Mouse (Mus musculus) midbrain, embryonic 11.5 days (tissue): ENCODE data around the gene Adgrb2. TPM values are rescaled to one million over a fixed set of nuclear protein-coding genes. Genes with fewer than 3 reads are reported as not detected.

Source experiments
- ATAC-seq: fragments of 200-750 bp; cut with Nextera tagmentation; 2 replicates; pipeline ENCODE4 v1.8.0; 2017; ENCODE audit warnings: moderate TSS enrichment, moderate library complexity; ENCODE audit not compliant: low FRiP score
- DNase-seq: peaks from one replicate; pipeline ENCODE4 v3.0.0; 2015; ENCODE audit warnings: low spot score; ENCODE audit errors: missing footprints
- H3K27ac ChIP-seq: fragments of 300-500 bp; sonication (generic); 2 replicates; pipeline ENCODE4 v1.5.1; 2014; ENCODE audit warnings: low read depth, low read length
- H3K27me3 ChIP-seq: fragments of 300-500 bp; sonication (generic); 2 replicates; pipeline ENCODE4 v1.6.1; 2014; ENCODE audit warnings: mild to moderate bottlenecking, low read length, moderate library complexity, mixed read lengths; ENCODE audit not compliant: control insufficient read depth, insufficient read depth
- H3K36me3 ChIP-seq: fragments of 300-500 bp; sonication (generic); 2 replicates; pipeline ENCODE4 v1.6.1; 2014; ENCODE audit warnings: mild to moderate bottlenecking, low read length, moderate library complexity, mixed read lengths; ENCODE audit not compliant: control insufficient read depth, insufficient read depth
- H3K4me1 ChIP-seq: fragments of 300-500 bp; sonication (generic); 2 replicates; pipeline ENCODE4 v1.6.1; 2014; ENCODE audit warnings: low read length; ENCODE audit not compliant: control insufficient read depth, insufficient read depth
- H3K4me2 ChIP-seq: fragments of 300-500 bp; sonication (generic); 2 replicates; pipeline ENCODE4 v1.6.1; 2014; ENCODE audit warnings: mild to moderate bottlenecking, moderate library complexity
- H3K4me3 ChIP-seq: fragments of 300-500 bp; sonication (generic); 2 replicates; pipeline ENCODE4 v1.5.1; 2014; ENCODE audit warnings: low read depth, low read length
- H3K9ac ChIP-seq: fragments of 300-500 bp; sonication (generic); 2 replicates; pipeline ENCODE4 v1.6.1; 2014; ENCODE audit warnings: low read length
- H3K9me3 ChIP-seq: fragments of 300-500 bp; sonication (generic); 2 replicates; pipeline ENCODE4 v1.6.1; 2016; ENCODE audit warnings: low read length; ENCODE audit not compliant: control insufficient read depth
- WGBS: fragments of 180-500 bp; shearing (Covaris S2); extraction: QIAGEN DNeasy Blood & Tissue Kit; methylation state at CpG from one replicate; pipeline ENCODE4 v1.1.7; 2014; 5-methylcytosine and 5-hydroxymethylcytosine counted together
- polyA plus RNA-seq: library from polyadenylated mRNA; unstranded; fragments of >200 nt; fragmentation: Nextera tagmentation; extraction: Ambion mirVana; gene quantifications from 2 replicates; pipeline ENCODE4 v1.2.1, GENCODE M21; 2014

The Adgrb2 gene
- polyA plus RNA-seq, 1 experiment from 2014 or later, result 3.0 TPM

GRCm38 (mm10) chr4:129994728-129995127, 10.1 kb downstream of the Adgrb2 start:
- 81% methylated on average over 5 of the region's 5 CpGs for WGBS
- peaks cover 3% of the 10 kb centered on the region; the same call in 1 of the 2 replicates for H3K4me1 ChIP-seq
- DNase-seq, result no peak
- H3K9me3 ChIP-seq, result no peaks in the 10 kb centered on the region
- no peak overlapping the region for H3K4me2 ChIP-seq
- no peaks in the 10 kb centered on the region for H3K27me3 ChIP-seq
- no peak overlapping the region for H3K4me3 ChIP-seq
- no peaks in the 10 kb centered on the region for H3K36me3 ChIP-seq
- H3K9ac ChIP-seq, result no peak overlapping the region
- no peak overlapping the region for H3K27ac ChIP-seq
- no peak for ATAC-seq

- no peak overlapping the region for H3K27ac ChIP-seq
- H3K4me2 ChIP-seq, result no peak overlapping the region
- H3K4me1 ChIP-seq, result no peaks in the 10 kb centered on the region
- H3K9me3 ChIP-seq, result no peaks in the 10 kb centered on the region
- H3K27me3 ChIP-seq, result no peaks in the 10 kb centered on the region
- no peaks in the 10 kb centered on the region for H3K36me3 ChIP-seq
- ATAC-seq (no peak), DNase-seq (no peak)
- no peak overlapping the region for H3K9ac ChIP-seq
- H3K4me3 ChIP-seq, result no peak overlapping the region
- 90% methylated on average over 8 of the region's 8 CpGs for WGBS
These were observed 10.6 kb downstream of the Adgrb2 start for GRCm38 (mm10) chr4:129995255-129995654.

GRCm38 (mm10) chr4:129996015-129996414, 11.3 kb downstream of the Adgrb2 start:
- no peaks in the 10 kb centered on the region for H3K9me3 ChIP-seq
- DNase-seq (no peak), ATAC-seq (no peak)
- no peaks in the 10 kb centered on the region for H3K27me3 ChIP-seq
- no peak overlapping the region for H3K27ac ChIP-seq
- no peak overlapping the region for H3K9ac ChIP-seq
- H3K4me1 ChIP-seq, result no peaks in the 10 kb centered on the region
- 74% methylated on average over 4 of the region's 4 CpGs for WGBS
- no peaks in the 10 kb centered on the region for H3K36me3 ChIP-seq
- H3K4me3 ChIP-seq, result no peak overlapping the region
- no peak overlapping the region for H3K4me2 ChIP-seq

- H3K36me3 ChIP-seq, result no peaks in the 10 kb centered on the region
- H3K9me3 ChIP-seq, result no peaks in the 10 kb centered on the region
- H3K4me1 ChIP-seq, result no peaks in the 10 kb centered on the region
- WGBS, result 67% methylated on average over 11 of the region's 11 CpGs
- no peaks in the 10 kb centered on the region for H3K27me3 ChIP-seq
- H3K4me3 ChIP-seq, result no peak overlapping the region
- H3K9ac ChIP-seq, result no peak overlapping the region
- ATAC-seq (no peak), DNase-seq (no peak)
- no peak overlapping the region for H3K4me2 ChIP-seq
- no peak overlapping the region for H3K27ac ChIP-seq
These were observed 13.5 kb downstream of the Adgrb2 start for GRCm38 (mm10) chr4:129998124-129998523.

- no peaks in the 10 kb centered on the region for H3K36me3 ChIP-seq
- no peak overlapping the region for H3K4me3 ChIP-seq
- DNase-seq, result no peak
- H3K27me3 ChIP-seq, result no peaks in the 10 kb centered on the region
- no peak overlapping the region for H3K4me2 ChIP-seq
- WGBS, result 49% methylated on average over 5 of the region's 5 CpGs
- peaks cover 2% of the 10 kb centered on the region; the same call in 1 of the 2 replicates for H3K4me1 ChIP-seq
- H3K9ac ChIP-seq, result no peak overlapping the region
- H3K9me3 ChIP-seq, result no peaks in the 10 kb centered on the region
- ATAC-seq, result no peak
- H3K27ac ChIP-seq, result no peak overlapping the region
These were observed 17.0 kb downstream of the Adgrb2 start for GRCm38 (mm10) chr4:130001710-130002109.

GRCm38 (mm10) chr4:130002157-130002556, 17.5 kb downstream of the Adgrb2 start:
- ATAC-seq (no peak), DNase-seq (no peak)
- H3K4me3 ChIP-seq, result no peak overlapping the region
- H3K9me3 ChIP-seq, result no peaks in the 10 kb centered on the region
- no peaks in the 10 kb centered on the region for H3K27me3 ChIP-seq
- H3K9ac ChIP-seq, result no peak overlapping the region
- peaks cover 3% of the 10 kb centered on the region; the same call in 1 of the 2 replicates for H3K4me1 ChIP-seq
- H3K27ac ChIP-seq, result no peak overlapping the region
- WGBS, result 81% methylated on average over 10 of the region's 10 CpGs
- H3K4me2 ChIP-seq, result no peak overlapping the region
- no peaks in the 10 kb centered on the region for H3K36me3 ChIP-seq

- Histone ChIP-seq H3K9me3 (no peaks in the 10 kb centered on the region), H3K27me3 (peaks cover 2% of the 10 kb centered on the region; the same call in 1 of the 2 replicates), H3K4me2 (no peak overlapping the region), H3K4me1 (peaks cover 3% of the 10 kb centered on the region; the same call in 1 of the 2 replicates), H3K27ac (no peak overlapping the region), H3K36me3 (no peaks in the 10 kb centered on the region), H3K4me3 (no peak overlapping the region), H3K9ac (no peak overlapping the region)
- WGBS, result 60% methylated on average over 9 of the region's 9 CpGs
- DNase-seq (no peak), ATAC-seq (no peak)
These were observed 20.9 kb downstream of the Adgrb2 start for GRCm38 (mm10) chr4:130005593-130005992.

- peak; percentile 60; the same call in 1 of the 2 replicates for ATAC-seq
- Histone ChIP-seq H3K9me3 (no peaks in the 10 kb centered on the region), H3K27ac (no peak overlapping the region), H3K9ac (peak overlapping the region; percentile 38; the same call in 1 of the 2 replicates), H3K27me3 (peaks cover 2% of the 10 kb centered on the region; the same call in 1 of the 2 replicates), H3K4me1 (peaks cover 3% of the 10 kb centered on the region; the same call in 1 of the 2 replicates), H3K4me2 (peak overlapping the region; percentile 48), H3K36me3 (no peaks in the 10 kb centered on the region), H3K4me3 (peak overlapping the region; percentile 18; the same call in 1 of the 2 replicates)
- WGBS, result 17% methylated on average over 24 of the region's 25 CpGs
- no peak for DNase-seq
These were observed 21.9 kb downstream of the Adgrb2 start for GRCm38 (mm10) chr4:130006533-130006932.

GRCm38 (mm10) chr4:130009043-130009442, 24.4 kb downstream of the Adgrb2 start:
- no peak overlapping the region for H3K9ac ChIP-seq
- H3K4me2 ChIP-seq, result no peak overlapping the region
- H3K27ac ChIP-seq, result no peak overlapping the region
- no peak for ATAC-seq
- 83% methylated on average over 14 of the region's 14 CpGs for WGBS
- H3K9me3 ChIP-seq, result no peaks in the 10 kb centered on the region
- H3K4me1 ChIP-seq, result peaks cover 3% of the 10 kb centered on the region; the same call in 1 of the 2 replicates
- no peaks in the 10 kb centered on the region for H3K36me3 ChIP-seq
- H3K4me3 ChIP-seq, result no peak overlapping the region
- peaks cover 2% of the 10 kb centered on the region; the same call in 1 of the 2 replicates for H3K27me3 ChIP-seq
- DNase-seq, result no peak
